Comparison of ENCODE assay signal across 7 mouse cellular contexts in genomic region chr4:129226441-129226963, GRCm38 (mm10). TPM values are rescaled to one million over a fixed set of nuclear protein-coding genes. Genes with fewer than 3 reads are reported as not detected.
A peak's percentile ranks its signal among the peaks of the same experiment; 100 is the strongest.
DNase-seq lines count a peak whose midpoint lies in the region; ATAC-seq lines count a peak whose summit lies in the region.

No protein-coding gene starts in this region.

- peak overlapping the region; percentile 44 for H3K4me3 ChIP-seq in hindbrain, embryonic 10.5 days
- no peak overlapping the region for H3K4me3 ChIP-seq in limb, embryonic 11.5 days (ENCODE audit: low read depth, low read length)

- peaks cover 80% of the 10 kb centered on the region for H3K27me3 ChIP-seq in hindbrain, embryonic 10.5 days (ENCODE audit: insufficient read depth, poor library complexity, severe bottlenecking)
- H3K27me3 ChIP-seq in limb, embryonic 11.5 days (ENCODE audit: control insufficient read depth, insufficient read depth, low read length) = peaks cover 2% of the 10 kb centered on the region; the same call in 1 of the 2 replicates

- H3K4me2 ChIP-seq in limb, embryonic 11.5 days (ENCODE audit: low read depth, severe bottlenecking) = peak overlapping the region; percentile 40; the same call in 1 of the 2 replicates

- peak overlapping the region; percentile 82 for H3K27ac ChIP-seq in hindbrain, embryonic 10.5 days
- no peak overlapping the region for H3K27ac ChIP-seq in limb, embryonic 11.5 days (replicated peaks; ENCODE audit: low read depth, low read length)

- H3K9me3 ChIP-seq in hindbrain, embryonic 10.5 days = no peaks in the 10 kb centered on the region
- no peaks in the 10 kb centered on the region for H3K9me3 ChIP-seq in limb, embryonic 11.5 days (ENCODE audit: control insufficient read depth, low read length)

- DNase-seq in 3T3-L1 (ENCODE audit: low read depth, low spot score) = peak; percentile 62
- DNase-seq in ES-CJ7 (ENCODE audit: low read depth, low spot score) = peak; percentile 88
- no peak for DNase-seq in hindbrain, embryonic 10.5 days (ENCODE audit: low spot score)
- DNase-seq in limb, embryonic 11.5 days (ENCODE audit: low spot score) = no peak
- no peak for DNase-seq in natural killer cell, adult 2 months (ENCODE audit: low spot score in 2 of 2)

- peaks cover 69% of the 10 kb centered on the region for H3K4me1 ChIP-seq in hindbrain, embryonic 10.5 days (replicated peaks)
- H3K4me1 ChIP-seq in limb, embryonic 11.5 days (ENCODE audit: control insufficient read depth, insufficient read depth, low read length) = peaks cover 40% of the 10 kb centered on the region

- peak overlapping the region; percentile 39; the same call in 1 of the 2 replicates for H3K9ac ChIP-seq in limb, embryonic 11.5 days (ENCODE audit: low read length)

- no peak for ATAC-seq in limb, embryonic 11.5 days (ENCODE audit: insufficient number of reproducible peaks, low FRiP score, low TSS enrichment, low read depth)
- no peak for ATAC-seq in erythroid progenitor cell, adult 5-6 weeks (replicated peaks; ENCODE audit: low FRiP score, poor library complexity, severe bottlenecking)
- no peak for ATAC-seq in inflammation-experienced regulatory T-cells, adult 6 months

- 37% methylated on average over 5 of the region's 5 CpGs for WGBS in hindbrain, embryonic 10.5 days
- WGBS in limb, embryonic 11.5 days = 26% methylated on average over 5 of the region's 5 CpGs

- peaks cover 34% of the 10 kb centered on the region for H3K36me3 ChIP-seq in hindbrain, embryonic 10.5 days
- H3K36me3 ChIP-seq in limb, embryonic 11.5 days (ENCODE audit: control insufficient read depth, insufficient read depth, low read length) = no peaks in the 10 kb centered on the region

RNA-seq across cellular contexts. Expression of gene C77080, which starts 34.7 kb away (rescaled TPM):
- polyA plus RNA-seq in hindbrain, embryonic 10.5 days (2016; fragmentation: Nextera tagmentation; extraction: Ambion mirVana) = 3.0 and 3.7 TPM in 2 replicates
- polyA plus RNA-seq in limb, embryonic 11.5 days (2014; fragmentation: Nextera tagmentation; extraction: Ambion mirVana) = 3.7 and 4.2 TPM in 2 replicates
- not detected in 2 replicates for total RNA-seq in erythroid progenitor cell, adult 5-6 weeks (2015; ENCODE audit: low replicate concordance)
- not detected in 2 replicates for total RNA-seq in erythroid progenitor cell, adult 5-6 weeks (2017; ENCODE audit: low replicate concordance)
- polyA plus RNA-seq in inflammation-experienced regulatory T-cells, adult 6 months (2017; shearing (Covaris generic)) = under 1 TPM; 0.21 to 0.25 (median 0.24) TPM

RNA-seq across cellular contexts. Expression of gene Yars, which starts 36.9 kb away (rescaled TPM):
- 104 and 109 TPM in 2 replicates for polyA plus RNA-seq in hindbrain, embryonic 10.5 days (2016; fragmentation: Nextera tagmentation; extraction: Ambion mirVana)
- 83.1 and 84.8 TPM in 2 replicates for polyA plus RNA-seq in limb, embryonic 11.5 days (2014; fragmentation: Nextera tagmentation; extraction: Ambion mirVana)
- 21.0 and 29.9 TPM in 2 replicates for total RNA-seq in erythroid progenitor cell, adult 5-6 weeks (2015; ENCODE audit: low replicate concordance)
- total RNA-seq in erythroid progenitor cell, adult 5-6 weeks (2017; ENCODE audit: low replicate concordance) = 25.3 and 61.2 TPM in 2 replicates
- 10 to 100 TPM; 32.7 to 36.8 (median 35.7) TPM for polyA plus RNA-seq in inflammation-experienced regulatory T-cells, adult 6 months (2017; shearing (Covaris generic))

RNA-seq across cellular contexts. Expression of gene S100pbp, which starts 37.0 kb away (rescaled TPM):
- polyA plus RNA-seq in hindbrain, embryonic 10.5 days (2016; fragmentation: Nextera tagmentation; extraction: Ambion mirVana) = 21.5 and 26.3 TPM in 2 replicates
- 30.5 and 32.3 TPM in 2 replicates for polyA plus RNA-seq in limb, embryonic 11.5 days (2014; fragmentation: Nextera tagmentation; extraction: Ambion mirVana)
- 6.8 and 29.8 TPM in 2 replicates for total RNA-seq in erythroid progenitor cell, adult 5-6 weeks (2015; ENCODE audit: low replicate concordance)
- total RNA-seq in erythroid progenitor cell, adult 5-6 weeks (2017; ENCODE audit: low replicate concordance) = 8.1 and 11.6 TPM in 2 replicates
- polyA plus RNA-seq in inflammation-experienced regulatory T-cells, adult 6 months (2017; shearing (Covaris generic)) = 10 to 100 TPM; 18.2 to 30.2 (median 23.3) TPM

Comparison
In these comparisons a context has a peak if more than half of its experiments do, and no peak if none do; other contexts are left out.
1. DNase-seq: peak in 3T3-L1 (single experiment) and ES-CJ7 (single experiment); none in hindbrain, embryonic 10.5 days (single experiment), limb, embryonic 11.5 days (single experiment) and natural killer cell, adult 2 months (0 of 2).